Mouse (Mus musculus): ENCODE measurements around the gene Cat. TPM values are rescaled to one million over a fixed set of nuclear protein-coding genes. Genes with fewer than 3 reads are reported as not detected.

The Cat gene
- 67.3 and 69.8 TPM in 2 replicates for polyA plus RNA-seq (2015; fragmentation: Nextera tagmentation; extraction: Ambion mirVana)

DNA sequence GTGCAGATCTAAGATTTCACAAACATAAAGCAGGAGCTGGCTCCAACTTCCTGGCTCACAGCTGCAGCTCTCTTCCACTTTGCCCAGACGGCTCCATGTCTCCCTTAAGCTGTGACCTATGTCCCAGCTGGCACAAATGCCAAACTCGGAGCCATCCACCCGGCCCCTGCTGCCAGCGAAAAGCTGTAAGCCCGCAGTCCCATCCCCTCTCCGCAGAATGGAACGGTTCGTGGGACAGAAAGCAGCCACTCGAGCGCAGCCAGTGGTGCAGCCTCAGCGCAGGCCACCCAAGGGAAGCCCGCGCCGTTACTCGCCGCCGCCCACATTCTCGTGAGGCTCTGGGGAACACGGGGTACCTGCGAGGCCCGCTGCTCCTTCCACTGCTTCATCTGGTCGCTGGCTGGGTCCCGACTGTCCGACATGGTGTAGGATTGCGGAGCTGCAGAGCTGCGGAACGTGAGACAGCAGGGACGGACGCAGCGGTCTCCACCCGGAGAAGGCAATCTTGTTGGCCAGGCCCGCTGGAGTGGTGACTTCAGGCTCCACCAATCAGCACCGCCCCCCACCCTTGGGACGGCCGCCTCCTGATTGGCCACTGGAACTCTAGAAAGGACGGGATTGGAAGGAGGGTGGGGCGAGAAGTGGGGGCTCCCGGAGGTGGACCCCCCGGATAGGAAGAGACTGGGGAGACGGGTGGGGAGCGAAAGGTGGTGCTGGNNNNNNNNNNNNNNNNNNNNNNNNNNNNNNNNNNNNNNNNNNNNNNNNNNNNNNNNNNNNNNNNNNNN is at the start of gene Cat:
TSS of gene Cat (minus strand) at position 544 of the 785 bp plus-strand sequence.
- peak; percentile 99 for ATAC-seq
- Histone ChIP-seq H3K27me3 (no peaks in the 10 kb centered on the region), H3K9ac (peak within 1 kb of the TSS; percentile 83), H3K9me3 (replicated peaks) (no peaks in the 10 kb centered on the region), H3K4me2 (peak within 1 kb of the TSS; percentile 67), H3K4me3 (peak within 1 kb of the TSS; percentile 77), H3K36me3 (ENCODE audit: poor library complexity, severe bottlenecking) (no peaks in the 10 kb centered on the region), H3K27ac (peak within 1 kb of the TSS; percentile 96), H3K4me1 (peaks cover 16% of the 10 kb centered on the region)
- under 1% methylated on average over 39 of the region's 41 CpGs for WGBS

DNA sequence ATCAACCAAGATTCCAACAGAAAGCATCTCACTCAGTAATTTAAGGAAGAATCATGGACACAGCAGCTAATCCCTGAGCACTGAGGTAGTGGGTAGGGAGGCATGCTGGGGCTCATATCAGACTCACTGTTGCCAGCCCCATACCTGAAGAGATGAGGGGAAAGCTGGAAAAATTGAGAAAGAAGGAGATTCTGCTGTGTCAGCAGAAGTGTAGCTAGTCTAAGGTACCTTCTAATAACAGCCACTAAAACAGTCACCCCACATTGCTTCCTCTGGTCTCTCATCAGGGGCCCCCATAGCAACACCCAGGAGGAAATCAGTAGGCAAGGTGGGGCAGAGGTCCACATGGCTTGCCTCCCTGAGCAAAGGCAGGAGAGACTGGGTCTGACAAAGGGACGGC is 40.6 kb upstream of the Cat start:
- H3K4me2 ChIP-seq: no peak overlapping the region
- H3K9ac ChIP-seq: no peak overlapping the region
- H3K27ac ChIP-seq: no peak overlapping the region
- ATAC-seq: no peak
- WGBS: 85% methylated on average over 1 of the region's 1 CpGs
- H3K36me3 ChIP-seq (ENCODE audit: poor library complexity, severe bottlenecking): no peaks in the 10 kb centered on the region
- no peak overlapping the region for H3K4me3 ChIP-seq
- H3K9me3 ChIP-seq (replicated peaks): no peaks in the 10 kb centered on the region
- no peaks in the 10 kb centered on the region for H3K27me3 ChIP-seq
- H3K4me1 ChIP-seq: no peaks in the 10 kb centered on the region

DNA sequence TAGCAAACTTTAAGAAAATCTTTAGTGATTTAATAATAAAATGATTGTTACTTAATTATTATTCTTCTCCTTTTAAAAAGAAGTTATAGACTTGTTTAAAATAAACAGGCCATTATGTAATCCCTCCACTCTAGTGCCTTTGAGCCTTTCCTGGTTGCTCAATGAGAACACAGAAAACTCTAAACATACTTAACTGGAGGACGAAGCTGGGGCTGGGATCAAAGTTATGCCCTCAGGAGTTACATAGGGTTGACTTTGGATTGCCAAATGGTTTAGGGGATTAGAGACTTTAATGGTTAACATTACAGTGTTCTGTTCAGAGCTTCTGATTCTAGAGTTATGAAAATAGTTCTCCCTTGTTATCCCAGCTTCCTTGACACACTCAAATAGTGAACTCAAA is 31.5 kb upstream of the Cat start:
- no peaks in the 10 kb centered on the region for H3K9me3 ChIP-seq (replicated peaks)
- H3K4me2 ChIP-seq: no peak overlapping the region
- no peaks in the 10 kb centered on the region for H3K4me1 ChIP-seq
- WGBS: 74% methylated on average over 1 of the region's 1 CpGs
- no peak overlapping the region for H3K9ac ChIP-seq
- no peaks in the 10 kb centered on the region for H3K27me3 ChIP-seq
- no peak for ATAC-seq
- H3K36me3 ChIP-seq (ENCODE audit: poor library complexity, severe bottlenecking): no peaks in the 10 kb centered on the region
- no peak overlapping the region for H3K27ac ChIP-seq
- no peak overlapping the region for H3K4me3 ChIP-seq

DNA sequence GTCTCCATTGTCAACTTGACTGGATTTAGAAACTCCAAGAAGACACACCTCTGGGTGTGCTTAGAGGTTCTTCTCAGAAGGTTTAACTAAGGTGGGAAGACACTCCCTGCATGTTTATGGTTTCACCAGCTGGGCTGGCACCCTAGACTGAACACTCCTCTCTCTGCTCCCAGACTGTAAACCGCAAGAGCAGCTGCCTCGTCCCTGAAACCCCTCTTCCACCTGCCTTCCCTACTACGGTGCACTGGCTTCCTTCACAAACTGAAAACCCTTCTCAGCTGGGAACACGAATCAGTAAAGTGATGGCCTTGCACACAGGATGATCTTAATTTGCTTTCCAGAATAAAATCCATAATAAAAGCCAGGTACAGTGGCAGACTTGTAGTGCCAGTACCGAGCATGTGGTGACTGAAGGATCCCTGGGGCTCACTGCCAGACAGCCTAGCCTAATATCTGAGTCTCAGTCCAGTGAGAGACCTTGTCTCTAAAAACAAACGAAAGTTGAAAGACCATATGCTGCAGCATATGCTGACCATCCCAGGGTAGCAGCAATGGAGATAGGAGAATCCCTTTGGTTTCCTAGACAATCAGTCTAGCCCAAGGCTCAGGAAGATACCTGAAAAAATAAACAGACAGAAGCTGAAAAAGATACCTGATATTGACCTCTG is 30.7 kb upstream of the Cat start:
- H3K27me3 ChIP-seq: no peaks in the 10 kb centered on the region
- ATAC-seq: no peak
- H3K27ac ChIP-seq: no peak overlapping the region
- WGBS: 91% methylated on average over 6 of the region's 6 CpGs
- H3K36me3 ChIP-seq (ENCODE audit: poor library complexity, severe bottlenecking): no peaks in the 10 kb centered on the region
- no peak overlapping the region for H3K4me3 ChIP-seq
- no peaks in the 10 kb centered on the region for H3K9me3 ChIP-seq (replicated peaks)
- H3K9ac ChIP-seq: no peak overlapping the region
- H3K4me2 ChIP-seq: no peak overlapping the region
- no peaks in the 10 kb centered on the region for H3K4me1 ChIP-seq

DNA sequence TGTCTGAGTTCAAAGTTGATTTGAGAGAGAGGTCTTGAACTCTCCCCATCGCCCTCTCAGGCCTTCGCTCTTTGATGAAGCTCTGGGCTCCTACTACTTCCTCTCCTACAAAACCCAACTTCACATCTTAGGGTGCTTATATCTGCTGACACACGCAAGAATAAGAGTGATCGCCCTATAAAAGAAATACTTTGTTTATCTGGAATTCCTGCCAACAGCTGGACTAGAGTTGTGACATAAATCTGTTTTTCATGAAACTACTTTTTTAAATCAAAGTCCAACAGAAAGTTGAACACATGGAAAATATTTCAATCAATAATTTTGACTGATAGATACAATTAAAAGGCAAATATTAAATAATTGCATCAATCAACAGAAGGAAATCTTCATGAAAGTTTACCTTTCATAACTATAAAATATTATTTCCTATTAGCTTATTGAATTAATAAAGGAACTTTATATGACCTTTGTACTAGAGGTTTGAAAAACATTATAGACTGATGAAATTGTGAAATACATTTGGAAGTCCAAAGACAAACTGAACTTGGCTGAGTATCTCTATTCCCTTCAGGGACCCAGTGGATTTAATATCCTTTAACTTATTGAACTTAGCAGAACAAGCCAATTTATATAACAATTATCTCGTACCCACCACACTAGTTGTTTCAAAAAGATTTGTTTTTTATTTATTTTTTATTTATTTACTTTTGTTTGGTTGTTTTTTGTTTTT is 27.3 kb upstream of the Cat start:
- Histone ChIP-seq H3K4me1 (no peaks in the 10 kb centered on the region), H3K36me3 (ENCODE audit: poor library complexity, severe bottlenecking) (no peaks in the 10 kb centered on the region), H3K4me3 (no peak overlapping the region), H3K27me3 (no peaks in the 10 kb centered on the region), H3K27ac (no peak overlapping the region), H3K9me3 (replicated peaks) (no peaks in the 10 kb centered on the region), H3K4me2 (no peak overlapping the region), H3K9ac (no peak overlapping the region)
- WGBS: 87% methylated on average over 5 of the region's 5 CpGs
- no peak for ATAC-seq

DNA sequence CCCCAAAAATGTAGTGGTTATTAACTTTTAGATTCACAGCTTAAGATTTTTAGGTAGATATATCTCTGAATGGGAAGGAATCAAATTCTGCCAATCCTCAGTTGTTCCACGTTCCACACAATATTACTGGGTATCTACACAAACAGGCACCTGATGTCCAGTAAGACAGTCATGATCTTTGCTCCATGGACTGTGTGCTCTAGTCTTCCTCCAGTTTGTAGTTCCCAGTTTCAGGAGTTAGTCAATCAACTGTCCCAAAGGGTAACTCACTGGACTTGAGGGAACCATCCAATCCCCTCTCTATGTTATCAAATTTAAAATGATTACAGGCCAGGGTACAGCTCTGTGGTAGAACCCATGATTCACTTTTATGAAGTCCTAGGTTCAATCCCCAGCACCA is 26.7 kb upstream of the Cat start:
- Histone ChIP-seq H3K9ac (no peak overlapping the region), H3K27ac (no peak overlapping the region), H3K4me1 (no peaks in the 10 kb centered on the region), H3K4me2 (no peak overlapping the region), H3K36me3 (ENCODE audit: poor library complexity, severe bottlenecking) (no peaks in the 10 kb centered on the region), H3K27me3 (no peaks in the 10 kb centered on the region), H3K4me3 (no peak overlapping the region), H3K9me3 (replicated peaks) (no peaks in the 10 kb centered on the region)
- ATAC-seq: no peak
- 93% methylated on average over 1 of the region's 1 CpGs for WGBS

DNA sequence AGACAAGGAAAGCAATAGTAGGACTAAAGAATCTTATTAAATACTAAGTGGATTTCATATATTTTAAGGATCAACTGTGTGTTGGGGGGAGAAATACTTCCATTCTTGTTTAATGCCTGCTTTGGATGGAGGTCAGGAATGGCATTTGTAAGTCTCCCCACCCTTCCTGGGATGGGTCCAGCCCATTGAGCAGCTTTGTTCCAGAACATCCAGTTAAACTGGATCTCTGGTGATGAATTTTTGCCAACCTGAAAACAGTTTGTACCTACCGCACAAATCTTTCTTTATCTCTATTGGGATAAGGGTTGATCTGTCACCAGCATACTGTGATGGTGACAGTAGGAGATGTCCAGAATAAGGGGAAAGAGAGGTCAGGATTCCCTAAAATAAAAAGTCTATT is 26.1 kb upstream of the Cat start:
- Histone ChIP-seq H3K4me2 (no peak overlapping the region), H3K4me1 (no peaks in the 10 kb centered on the region), H3K27ac (no peak overlapping the region), H3K9me3 (replicated peaks) (no peaks in the 10 kb centered on the region), H3K4me3 (no peak overlapping the region), H3K9ac (no peak overlapping the region), H3K27me3 (no peaks in the 10 kb centered on the region), H3K36me3 (ENCODE audit: poor library complexity, severe bottlenecking) (no peaks in the 10 kb centered on the region)
- ATAC-seq: no peak
- 97% methylated on average over 1 of the region's 1 CpGs for WGBS

DNA sequence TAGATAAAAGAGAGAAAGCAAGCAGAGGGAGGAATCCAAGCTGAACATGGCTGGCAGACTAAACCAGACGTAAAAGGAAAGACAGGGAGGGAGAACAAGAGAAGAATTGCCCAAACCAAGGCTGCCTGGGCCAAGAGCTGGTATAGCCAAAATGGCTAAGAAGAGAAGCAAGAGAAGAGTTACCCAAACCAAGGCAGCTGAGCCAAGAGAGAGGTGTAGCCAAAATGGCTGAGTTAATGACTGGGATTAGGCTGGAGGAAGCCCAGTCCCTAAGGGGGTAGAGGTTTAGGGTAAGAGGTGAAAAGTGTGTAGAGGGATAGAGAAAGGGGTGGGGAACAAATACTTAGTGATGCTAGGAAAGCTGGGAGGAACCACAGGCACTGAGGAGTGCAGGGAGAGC is 22.7 kb upstream of the Cat start:
- WGBS: 97% methylated on average over 1 of the region's 1 CpGs
- H3K9me3 ChIP-seq (replicated peaks): no peaks in the 10 kb centered on the region
- H3K9ac ChIP-seq: no peak overlapping the region
- H3K4me3 ChIP-seq: no peak overlapping the region
- H3K27ac ChIP-seq: no peak overlapping the region
- H3K36me3 ChIP-seq (ENCODE audit: poor library complexity, severe bottlenecking): no peaks in the 10 kb centered on the region
- H3K27me3 ChIP-seq: no peaks in the 10 kb centered on the region
- no peak for ATAC-seq
- no peaks in the 10 kb centered on the region for H3K4me1 ChIP-seq
- H3K4me2 ChIP-seq: no peak overlapping the region

DNA sequence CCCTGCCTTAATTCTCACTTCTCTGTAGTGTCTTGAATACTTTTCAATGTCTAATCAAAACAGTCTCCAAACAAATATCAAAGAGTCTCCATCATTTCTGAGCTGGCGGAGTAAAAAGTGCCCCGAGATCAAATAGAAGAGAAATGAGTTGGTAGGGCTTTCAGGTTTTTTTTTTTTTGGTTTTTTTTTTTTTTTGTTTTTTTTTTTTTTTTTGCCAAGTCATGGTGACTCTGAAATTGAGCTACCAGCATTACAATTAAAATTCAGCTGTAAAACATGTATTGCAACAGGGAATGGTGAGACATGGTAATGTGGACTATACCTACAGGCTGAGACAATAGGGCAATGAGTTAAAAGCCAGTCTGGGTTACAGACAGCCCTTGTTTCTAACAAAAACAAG is 21.0 kb upstream of the Cat start:
- Histone ChIP-seq H3K4me3 (no peak overlapping the region), H3K36me3 (ENCODE audit: poor library complexity, severe bottlenecking) (no peaks in the 10 kb centered on the region), H3K27ac (no peak overlapping the region), H3K9ac (no peak overlapping the region), H3K4me1 (no peaks in the 10 kb centered on the region), H3K4me2 (no peak overlapping the region), H3K9me3 (replicated peaks) (no peaks in the 10 kb centered on the region), H3K27me3 (no peaks in the 10 kb centered on the region)
- WGBS: 91% methylated on average over 2 of the region's 2 CpGs
- no peak for ATAC-seq

DNA sequence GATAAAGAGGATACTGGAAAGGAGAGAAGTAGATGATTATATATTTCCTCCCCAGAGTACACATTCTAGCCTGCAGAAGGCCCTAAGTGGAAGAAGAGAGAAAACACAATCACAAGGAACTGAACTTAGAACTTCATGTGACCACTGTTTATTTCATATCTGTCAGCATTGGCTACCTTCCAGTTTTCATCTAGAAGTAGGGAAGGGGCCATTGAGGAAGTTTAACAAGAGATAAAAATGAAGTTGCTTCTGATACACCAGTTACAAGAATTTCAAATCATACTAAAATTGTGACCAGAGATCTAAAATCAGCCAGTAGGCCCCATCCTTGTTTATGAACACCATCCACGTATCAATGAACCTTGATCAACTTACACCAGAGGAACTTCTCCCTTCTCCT is 19.5 kb upstream of the Cat start:
- no peak overlapping the region for H3K4me2 ChIP-seq
- no peak for ATAC-seq
- H3K4me1 ChIP-seq: no peaks in the 10 kb centered on the region
- H3K4me3 ChIP-seq: no peak overlapping the region
- 93% methylated on average over 1 of the region's 1 CpGs for WGBS
- no peaks in the 10 kb centered on the region for H3K9me3 ChIP-seq (replicated peaks)
- H3K27me3 ChIP-seq: no peaks in the 10 kb centered on the region
- no peak overlapping the region for H3K27ac ChIP-seq
- H3K9ac ChIP-seq: no peak overlapping the region
- no peaks in the 10 kb centered on the region for H3K36me3 ChIP-seq (ENCODE audit: poor library complexity, severe bottlenecking)

DNA sequence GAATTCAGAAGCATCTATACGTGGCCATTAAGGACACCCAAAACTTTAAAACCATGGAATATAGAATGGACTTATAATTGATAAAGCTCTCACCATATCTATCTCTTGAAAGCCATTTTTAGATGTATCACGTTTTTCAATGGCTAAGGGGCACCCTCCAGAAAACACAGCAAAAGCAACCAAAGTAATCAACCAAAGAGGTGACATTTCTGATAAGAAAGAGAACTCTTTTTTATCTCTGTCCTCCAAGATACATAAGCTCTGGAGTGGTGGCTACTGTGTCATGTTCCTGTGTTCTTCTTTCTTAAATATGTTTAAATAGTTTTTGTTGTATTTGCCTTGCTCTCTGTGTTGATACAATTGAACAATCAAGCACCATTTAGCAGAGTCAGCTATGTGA is 15.8 kb upstream of the Cat start:
- Histone ChIP-seq H3K4me2 (no peak overlapping the region), H3K36me3 (ENCODE audit: poor library complexity, severe bottlenecking) (no peaks in the 10 kb centered on the region), H3K9me3 (replicated peaks) (no peaks in the 10 kb centered on the region), H3K4me3 (no peak overlapping the region), H3K4me1 (no peaks in the 10 kb centered on the region), H3K27me3 (no peaks in the 10 kb centered on the region), H3K27ac (no peak overlapping the region), H3K9ac (no peak overlapping the region)
- ATAC-seq: no peak
- WGBS: 77% methylated on average over 2 of the region's 2 CpGs

DNA sequence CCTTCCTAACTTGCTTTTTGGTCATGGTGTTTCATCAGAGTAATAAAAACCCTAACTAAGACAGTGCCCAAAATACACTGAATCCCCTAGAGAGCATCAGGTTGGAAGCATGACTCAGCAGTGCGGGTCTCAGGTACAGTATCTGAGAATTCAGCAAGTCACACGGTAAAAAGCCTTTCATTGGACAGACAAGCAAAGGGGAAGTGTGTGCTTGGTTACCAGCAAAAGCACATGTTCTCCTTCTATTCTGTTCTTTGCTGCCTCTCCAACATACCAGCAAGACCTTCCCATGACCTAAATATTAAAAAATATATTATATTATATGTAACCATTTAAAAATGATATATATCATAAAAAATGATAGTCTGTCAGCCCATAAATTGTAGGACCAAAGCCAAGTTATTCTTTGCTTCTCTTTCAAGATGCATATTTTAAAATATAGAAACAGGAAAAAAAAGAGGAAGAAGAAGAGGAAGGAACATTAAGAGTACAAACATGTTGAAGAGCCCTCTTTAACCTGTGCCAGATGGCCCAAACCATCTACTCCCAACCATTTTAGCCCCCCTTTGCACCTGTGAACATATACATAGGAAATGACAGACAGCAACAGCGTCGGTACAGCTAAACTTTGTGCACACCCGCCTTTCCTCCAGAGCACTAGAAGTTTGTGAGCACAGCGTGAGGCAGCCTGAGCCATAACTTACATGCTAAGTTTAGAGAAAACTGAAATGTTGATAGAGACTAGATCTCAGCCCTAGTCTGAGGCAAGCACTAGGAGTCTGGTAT is 10.9 kb upstream of the Cat start:
- no peak overlapping the region for H3K4me3 ChIP-seq
- H3K9me3 ChIP-seq (replicated peaks): no peaks in the 10 kb centered on the region
- H3K4me2 ChIP-seq: no peak overlapping the region
- H3K4me1 ChIP-seq: no peaks in the 10 kb centered on the region
- WGBS: 88% methylated on average over 6 of the region's 6 CpGs
- no peak for ATAC-seq
- H3K27ac ChIP-seq: no peak overlapping the region
- H3K9ac ChIP-seq: no peak overlapping the region
- H3K36me3 ChIP-seq (ENCODE audit: poor library complexity, severe bottlenecking): no peaks in the 10 kb centered on the region
- no peaks in the 10 kb centered on the region for H3K27me3 ChIP-seq
